Mouse (Mus musculus): Measurements from ENCODE around the gene Six2.

Six2 gene

GRCm38 (mm10) chr17:85688236-85688910 is at the start of gene Six2:
Six2 (minus strand) TSS chr17:85688274.
- in situ Hi-C loops (cut with MboI; ENCODE audit: low sequenced_read_pairs) = no loop called here

GRCm38 (mm10) chr17:85737090-85737780 is 49.2 kb upstream of the Six2 start:
- in situ Hi-C loops (cut with MboI; ENCODE audit: low sequenced_read_pairs) = no loop called here

- in situ Hi-C loops (cut with MboI; ENCODE audit: low sequenced_read_pairs) = no loop called here
Observed at GRCm38 (mm10) chr17:85731329-85731728, 43.3 kb upstream of the Six2 start.

GRCm38 (mm10) chr17:85730231-85731015 is 42.3 kb upstream of the Six2 start:
- in situ Hi-C loops (cut with MboI; ENCODE audit: low sequenced_read_pairs) = no loop called here

- in situ Hi-C loops (cut with MboI; ENCODE audit: low sequenced_read_pairs) = no loop called here
Observed at GRCm38 (mm10) chr17:85728071-85728718, 40.1 kb upstream of the Six2 start.

GRCm38 (mm10) chr17:85725988-85726387 is 37.9 kb upstream of the Six2 start:
- in situ Hi-C loops (cut with MboI; ENCODE audit: low sequenced_read_pairs) = no loop called here

- in situ Hi-C loops (cut with MboI; ENCODE audit: low sequenced_read_pairs) = no loop called here
Observed at GRCm38 (mm10) chr17:85723166-85723565, 35.1 kb upstream of the Six2 start.

GRCm38 (mm10) chr17:85717266-85717665 is 29.2 kb upstream of the Six2 start:
- in situ Hi-C loops (cut with MboI; ENCODE audit: low sequenced_read_pairs) = no loop called here

- in situ Hi-C loops (cut with MboI; ENCODE audit: low sequenced_read_pairs) = no loop called here
Observed at GRCm38 (mm10) chr17:85715784-85716183, 27.7 kb upstream of the Six2 start.

GRCm38 (mm10) chr17:85714370-85714769 is 26.3 kb upstream of the Six2 start:
- in situ Hi-C loops (cut with MboI; ENCODE audit: low sequenced_read_pairs) = no loop called here

GRCm38 (mm10) chr17:85712874-85713273 is 24.8 kb upstream of the Six2 start:
- in situ Hi-C loops (cut with MboI; ENCODE audit: low sequenced_read_pairs) = no loop called here

GRCm38 (mm10) chr17:85704369-85705260 is 16.5 kb upstream of the Six2 start:
- in situ Hi-C loops (cut with MboI; ENCODE audit: low sequenced_read_pairs) = no loop called here

- in situ Hi-C loops (cut with MboI; ENCODE audit: low sequenced_read_pairs) = no loop called here
Observed at GRCm38 (mm10) chr17:85700028-85700427, 12.0 kb upstream of the Six2 start.

GRCm38 (mm10) chr17:85698643-85699042 is 10.6 kb upstream of the Six2 start:
- in situ Hi-C loops (cut with MboI; ENCODE audit: low sequenced_read_pairs) = no loop called here

- in situ Hi-C loops (cut with MboI; ENCODE audit: low sequenced_read_pairs) = no loop called here
Observed at GRCm38 (mm10) chr17:85697976-85698375, 9.9 kb upstream of the Six2 start.

GRCm38 (mm10) chr17:85694499-85694898 is 6.4 kb upstream of the Six2 start:
- in situ Hi-C loops (cut with MboI; ENCODE audit: low sequenced_read_pairs) = no loop called here

- in situ Hi-C loops (cut with MboI; ENCODE audit: low sequenced_read_pairs) = no loop called here
Observed at GRCm38 (mm10) chr17:85693101-85693500, 5.0 kb upstream of the Six2 start.

GRCm38 (mm10) chr17:85692594-85692993 is 4.5 kb upstream of the Six2 start:
- in situ Hi-C loops (cut with MboI; ENCODE audit: low sequenced_read_pairs) = no loop called here

- in situ Hi-C loops (cut with MboI; ENCODE audit: low sequenced_read_pairs) = no loop called here
Observed at GRCm38 (mm10) chr17:85691701-85692536, 3.8 kb upstream of the Six2 start.

All from CH12F3 (cell line).